Mouse (Mus musculus) erythroblast, embryonic 14.5 days (primary cell): Measurements from ENCODE around the gene Vmn2r12.

Experiments used
- GATA1 ChIP-seq: IDR thresholded peaks from 2 replicates; pipeline ENCODE4 v1.6.1; 2012; ENCODE audit warnings: low read length, inconsistent platforms, mixed read lengths
- TAL1 ChIP-seq: IDR thresholded peaks from 3 replicates; pipeline ENCODE4 v1.6.1; 2012; ENCODE audit warnings: low read length, inconsistent platforms, mixed read lengths

DNA sequence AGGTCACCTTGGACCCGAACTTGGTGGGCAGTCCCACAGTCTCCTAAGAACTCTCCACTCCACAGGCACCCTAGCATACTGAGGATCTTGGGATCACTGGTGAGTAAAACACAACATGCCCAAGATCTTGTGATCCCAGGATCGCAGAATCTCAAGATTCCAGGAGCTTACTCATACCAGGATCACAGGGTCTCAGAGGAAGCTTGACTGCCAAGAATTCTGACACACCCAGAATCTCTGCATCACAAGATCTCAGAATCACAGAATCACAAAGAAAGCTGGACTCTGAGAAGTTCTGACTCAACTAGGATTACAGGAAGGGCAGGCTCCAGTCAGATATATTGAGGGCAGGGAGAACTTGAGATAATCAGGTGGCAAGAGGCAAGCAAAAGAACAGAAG lies 39.0 kb upstream of the Vmn2r12 start:
- no peak for TF ChIP-seq TAL1
- no peak for TF ChIP-seq GATA1
